Mouse (Mus musculus): Measurements from ENCODE around the gene Sppl2b. TPM values are rescaled to one million over a fixed set of nuclear protein-coding genes. Genes with fewer than 3 reads are reported as not detected.
"Not testable (repeated sequence)": the region's sequence is repeated elsewhere in the genome, so short reads cannot be mapped to it uniquely, and the experiment has no call there.

The Sppl2b gene
- polyA plus RNA-seq, 1 experiment: 23.8 TPM

DNA sequence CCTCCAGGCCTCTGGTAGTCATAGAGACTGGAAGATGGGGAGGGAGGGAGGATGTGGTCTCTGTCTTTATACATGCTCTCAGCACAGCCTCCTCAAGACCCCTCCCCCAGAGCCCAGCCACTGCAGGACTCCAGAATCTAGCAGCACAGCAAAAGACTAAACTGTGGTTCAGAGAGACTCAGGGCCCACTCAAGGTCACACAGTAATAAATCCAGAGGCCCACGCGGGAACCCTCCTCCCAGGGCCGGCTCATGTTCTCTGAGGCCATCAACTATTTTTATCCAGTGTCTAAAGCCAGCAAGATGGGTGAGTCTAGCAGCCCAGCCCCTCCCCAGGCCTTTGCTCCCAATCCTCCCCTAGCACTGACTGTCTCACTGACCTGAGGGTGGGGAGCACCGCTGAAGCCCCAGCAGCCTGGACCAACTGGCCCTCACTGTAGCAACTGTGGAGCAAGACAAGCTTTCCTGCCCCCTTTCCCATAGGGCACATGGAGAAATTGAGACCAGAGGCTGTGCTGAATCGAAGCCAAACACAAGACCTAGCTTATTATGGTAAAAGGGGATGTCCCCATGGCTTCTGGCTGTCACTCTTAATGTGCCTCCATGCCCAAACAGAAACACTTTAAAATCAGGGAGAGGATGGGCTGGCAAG, 42.6 kb upstream of the Sppl2b start:
- TF ChIP-seq POLR2A (IDR thresholded peaks at IDR 0.05; ENCODE audit: low read depth, low read length) (no peak), CTCF (IDR thresholded peaks at IDR 0.05; ENCODE audit: borderline replicate concordance, insufficient read depth, low read length) (no peak)

GRCm38 (mm10) chr10:80813366-80813765, 41.7 kb upstream of the Sppl2b start, which contains the start of gene Jsrp1:
Jsrp1 (minus strand) TSS chr10:80813498.
- no peak within 1 kb of the TSS for H3K4me3 ChIP-seq (ENCODE audit: insufficient read depth, low read length)
- no peak within 1 kb of the TSS for H3K27ac ChIP-seq (ENCODE audit: insufficient read depth, low read length)
- H3K4me1 ChIP-seq (ENCODE audit: control insufficient read depth, insufficient read depth, low read length): no peaks in the 10 kb centered on the region
- no peak for TF ChIP-seq POLR2A (IDR thresholded peaks at IDR 0.05; ENCODE audit: low read depth, low read length)
- no peak for TF ChIP-seq CTCF (IDR thresholded peaks at IDR 0.05; ENCODE audit: borderline replicate concordance, insufficient read depth, low read length)

More for the DNA sequence above, 42.6 kb upstream of the Sppl2b start:
- Histone ChIP-seq H3K4me1 (ENCODE audit: control insufficient read depth, insufficient read depth, low read length) (no peaks in the 10 kb centered on the region), H3K27ac (ENCODE audit: insufficient read depth, low read length) (no peak overlapping the region), H3K4me3 (ENCODE audit: insufficient read depth, low read length) (no peak overlapping the region)

GRCm38 (mm10) chr10:80814800-80815199, 40.3 kb upstream of the Sppl2b start:
- H3K4me3 ChIP-seq (ENCODE audit: insufficient read depth, low read length): no peak overlapping the region
- TF ChIP-seq CTCF (IDR thresholded peaks at IDR 0.05; ENCODE audit: borderline replicate concordance, insufficient read depth, low read length) (no peak), POLR2A (IDR thresholded peaks at IDR 0.05; ENCODE audit: low read depth, low read length) (no peak)
- H3K27ac ChIP-seq (ENCODE audit: insufficient read depth, low read length): no peak overlapping the region
- no peaks in the 10 kb centered on the region for H3K4me1 ChIP-seq (ENCODE audit: control insufficient read depth, insufficient read depth, low read length)

DNA sequence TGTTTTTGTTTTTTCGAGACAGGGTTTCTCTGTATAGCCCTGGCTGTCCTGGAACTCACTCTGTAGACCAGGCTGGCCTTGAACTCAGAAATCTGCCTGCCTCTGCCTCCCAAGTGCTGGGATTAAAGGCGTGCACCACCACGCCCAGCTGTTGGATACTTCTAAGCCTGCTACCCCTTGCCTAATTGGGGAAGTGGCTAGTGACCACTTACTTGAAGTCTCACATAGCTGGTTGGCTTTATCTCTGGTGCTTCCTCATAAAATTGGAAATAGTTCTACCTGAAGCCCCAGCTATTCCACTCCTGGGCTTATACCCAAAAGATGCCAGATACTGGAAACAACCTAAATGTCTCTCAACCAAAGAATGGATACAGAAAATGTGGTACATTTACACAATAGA, 38.8 kb upstream of the Sppl2b start:
- not testable (repeated sequence) for H3K27ac ChIP-seq (ENCODE audit: insufficient read depth, low read length); H3K4me1 ChIP-seq (ENCODE audit: control insufficient read depth, insufficient read depth, low read length); H3K4me3 ChIP-seq (ENCODE audit: insufficient read depth, low read length)

DNA sequence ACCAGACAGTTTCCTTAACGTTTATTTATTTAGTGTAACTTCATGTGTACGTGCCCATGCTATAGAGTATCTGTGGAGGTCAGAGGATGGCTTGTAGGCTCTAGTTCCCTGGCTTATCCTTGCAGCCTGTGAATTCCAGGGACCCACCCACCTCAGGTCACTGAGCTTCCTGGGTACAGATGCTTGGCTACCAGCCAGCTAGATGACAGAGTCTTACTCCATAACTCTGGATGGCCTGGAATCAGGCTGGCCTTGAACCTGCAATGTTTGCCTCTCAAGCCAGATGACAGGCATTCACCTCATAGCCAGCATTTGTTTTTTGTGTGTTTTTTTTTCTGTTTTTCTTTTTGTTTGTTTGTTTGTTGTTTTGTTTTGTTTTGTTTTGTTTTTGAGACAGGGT, 37.9 kb upstream of the Sppl2b start:
- H3K4me3 ChIP-seq (ENCODE audit: insufficient read depth, low read length): no peak overlapping the region
- TF ChIP-seq CTCF (IDR thresholded peaks at IDR 0.05; ENCODE audit: borderline replicate concordance, insufficient read depth, low read length) (no peak), POLR2A (IDR thresholded peaks at IDR 0.05; ENCODE audit: low read depth, low read length) (no peak)
- no peaks in the 10 kb centered on the region for H3K4me1 ChIP-seq (ENCODE audit: control insufficient read depth, insufficient read depth, low read length)
- no peak overlapping the region for H3K27ac ChIP-seq (ENCODE audit: insufficient read depth, low read length)

DNA sequence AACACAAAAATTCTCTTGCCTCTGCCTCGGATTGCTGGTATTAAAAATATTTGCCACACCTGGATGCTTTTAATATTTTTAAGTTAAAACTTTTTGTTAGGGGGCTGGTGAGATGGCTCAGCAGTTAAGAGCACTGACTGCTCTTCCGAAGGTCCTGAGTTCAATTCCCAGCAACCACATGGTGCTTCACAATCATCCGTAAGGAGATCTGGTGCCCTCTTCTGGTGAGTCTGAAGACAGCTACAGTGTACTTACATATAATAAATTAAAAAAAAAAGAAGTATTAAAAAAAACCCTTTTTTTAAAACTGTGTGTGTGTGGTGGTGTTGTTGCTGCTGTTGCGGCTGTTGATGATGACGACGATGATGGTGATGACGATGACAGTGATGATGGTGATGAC, 37.1 kb upstream of the Sppl2b start:
- not testable (repeated sequence) for H3K27ac ChIP-seq (ENCODE audit: insufficient read depth, low read length); H3K4me3 ChIP-seq (ENCODE audit: insufficient read depth, low read length)

GRCm38 (mm10) chr10:80818599-80819281, 36.3 kb upstream of the Sppl2b start:
- no peak overlapping the region for H3K27ac ChIP-seq (ENCODE audit: insufficient read depth, low read length)
- no peak overlapping the region for H3K4me3 ChIP-seq (ENCODE audit: insufficient read depth, low read length)
- no peaks in the 10 kb centered on the region for H3K4me1 ChIP-seq (ENCODE audit: control insufficient read depth, insufficient read depth, low read length)
- TF ChIP-seq POLR2A (IDR thresholded peaks at IDR 0.05; ENCODE audit: low read depth, low read length) (no peak), CTCF (IDR thresholded peaks at IDR 0.05; ENCODE audit: borderline replicate concordance, insufficient read depth, low read length) (no peak)

More for the DNA sequence above, 37.1 kb upstream of the Sppl2b start:
- H3K4me1 ChIP-seq (ENCODE audit: control insufficient read depth, insufficient read depth, low read length): not testable (repeated sequence)

DNA sequence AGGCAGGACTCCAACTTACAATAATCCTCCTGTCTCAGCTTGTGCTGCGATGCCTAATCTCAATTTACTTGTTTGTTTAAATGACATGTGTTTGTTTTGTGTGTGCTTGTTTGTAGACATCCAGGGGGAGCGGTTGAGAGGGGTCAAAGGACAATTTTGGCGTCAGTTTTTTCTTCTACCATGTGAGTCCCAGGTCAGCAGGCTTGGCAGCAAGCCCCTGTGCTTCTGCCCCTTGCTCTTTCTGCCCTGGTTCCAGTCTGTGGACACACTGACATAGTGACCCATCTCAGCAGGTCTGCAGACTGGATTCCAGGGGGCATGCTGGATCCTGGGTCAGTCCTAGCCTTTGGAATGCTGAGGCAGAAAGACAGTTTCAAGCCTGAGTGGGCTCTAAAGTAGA, 35.7 kb upstream of the Sppl2b start:
- no peak for TF ChIP-seq POLR2A (IDR thresholded peaks at IDR 0.05; ENCODE audit: low read depth, low read length)
- no peak for TF ChIP-seq CTCF (IDR thresholded peaks at IDR 0.05; ENCODE audit: borderline replicate concordance, insufficient read depth, low read length)
- Histone ChIP-seq H3K4me1 (ENCODE audit: control insufficient read depth, insufficient read depth, low read length) (no peaks in the 10 kb centered on the region), H3K4me3 (ENCODE audit: insufficient read depth, low read length) (no peak overlapping the region), H3K27ac (ENCODE audit: insufficient read depth, low read length) (no peak overlapping the region)

DNA sequence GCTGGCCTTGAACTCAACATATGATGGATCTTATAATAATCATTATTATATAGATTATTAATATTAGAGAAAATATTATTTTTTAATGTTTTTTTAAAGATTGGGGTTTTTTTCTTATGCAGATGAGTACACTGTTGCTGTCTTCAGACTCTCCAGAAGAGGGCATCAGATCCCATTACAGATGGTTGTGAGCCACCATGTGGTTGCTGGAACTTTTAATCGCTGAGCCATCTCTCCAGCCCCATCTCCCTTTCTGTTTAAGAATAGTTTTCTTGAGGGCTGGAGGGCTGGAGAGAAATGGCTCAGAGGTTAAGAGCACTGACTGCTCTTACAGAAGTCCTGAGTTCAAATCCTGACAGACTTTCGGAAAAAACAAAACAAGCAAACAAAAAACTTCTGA, 33.1 kb upstream of the Sppl2b start:
- no peak overlapping the region for H3K4me3 ChIP-seq (ENCODE audit: insufficient read depth, low read length)
- no peak overlapping the region for H3K27ac ChIP-seq (ENCODE audit: insufficient read depth, low read length)
- TF ChIP-seq POLR2A (IDR thresholded peaks at IDR 0.05; ENCODE audit: low read depth, low read length): no peak
- TF ChIP-seq CTCF (IDR thresholded peaks at IDR 0.05; ENCODE audit: borderline replicate concordance, insufficient read depth, low read length): no peak
- H3K4me1 ChIP-seq (ENCODE audit: control insufficient read depth, insufficient read depth, low read length): no peaks in the 10 kb centered on the region

DNA sequence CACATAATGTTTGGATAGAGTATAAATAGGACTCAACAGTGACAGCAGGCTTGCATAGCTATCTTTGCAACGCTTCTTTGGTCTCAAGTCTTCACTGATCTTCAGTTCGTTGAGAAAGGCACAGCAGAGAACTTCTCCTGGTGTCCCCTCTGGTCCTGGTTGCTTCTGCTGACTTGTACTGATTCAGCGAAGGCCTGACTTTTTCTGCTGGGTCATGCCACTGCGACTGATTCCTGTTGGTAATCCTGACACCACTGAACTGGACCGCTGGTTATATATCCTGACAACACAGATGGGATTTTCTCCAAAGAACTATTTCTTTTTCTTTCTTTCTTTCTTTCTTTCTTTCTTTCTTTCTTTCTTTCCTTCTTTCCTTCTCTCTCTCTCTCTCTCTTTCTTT, 32.5 kb upstream of the Sppl2b start:
- H3K27ac ChIP-seq (ENCODE audit: insufficient read depth, low read length): no peak overlapping the region
- no peaks in the 10 kb centered on the region for H3K4me1 ChIP-seq (ENCODE audit: control insufficient read depth, insufficient read depth, low read length)
- TF ChIP-seq CTCF (IDR thresholded peaks at IDR 0.05; ENCODE audit: borderline replicate concordance, insufficient read depth, low read length) (no peak), POLR2A (IDR thresholded peaks at IDR 0.05; ENCODE audit: low read depth, low read length) (no peak)
- no peak overlapping the region for H3K4me3 ChIP-seq (ENCODE audit: insufficient read depth, low read length)

Measured in embryonic fibroblast, embryonic 13.5 days (primary cell).